Mouse (Mus musculus) cerebellum, postnatal 36 days (tissue): ENCODE data around the gene Dido1.

Experiments
- DNase-seq, 2 experiments: peaks; one replicate each; pipeline ENCODE4 v3.0.0; 2021 to 2022; ENCODE audit warnings: mixed read lengths in 2 of 2

The Dido1 gene

DNA sequence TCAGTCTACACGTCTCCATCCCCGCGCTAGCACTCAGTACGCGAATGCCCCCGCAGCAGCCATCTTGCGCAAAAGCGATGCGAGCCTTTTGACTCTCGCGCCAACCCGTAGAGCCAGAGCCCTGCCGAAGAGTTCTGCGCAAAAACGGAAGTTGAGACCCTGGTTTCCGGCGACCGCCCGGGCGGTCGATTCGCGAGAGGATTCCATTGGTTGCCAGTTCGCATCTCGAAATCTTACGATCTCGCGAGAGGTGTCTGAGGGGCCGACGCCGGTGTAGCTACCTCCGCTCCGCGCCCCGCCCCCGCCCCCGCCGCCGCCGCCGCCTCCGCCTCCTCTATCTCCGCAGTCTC lies at the start of gene Dido1, which contains the start of gene Gid8:
Gene Dido1 (minus strand): TSS at position 77 of the 350 bp plus-strand sequence.
Gene Gid8 (plus strand): TSS at position 195 of the 350 bp plus-strand sequence.
- peak; percentile 98 for DNase-seq

DNA sequence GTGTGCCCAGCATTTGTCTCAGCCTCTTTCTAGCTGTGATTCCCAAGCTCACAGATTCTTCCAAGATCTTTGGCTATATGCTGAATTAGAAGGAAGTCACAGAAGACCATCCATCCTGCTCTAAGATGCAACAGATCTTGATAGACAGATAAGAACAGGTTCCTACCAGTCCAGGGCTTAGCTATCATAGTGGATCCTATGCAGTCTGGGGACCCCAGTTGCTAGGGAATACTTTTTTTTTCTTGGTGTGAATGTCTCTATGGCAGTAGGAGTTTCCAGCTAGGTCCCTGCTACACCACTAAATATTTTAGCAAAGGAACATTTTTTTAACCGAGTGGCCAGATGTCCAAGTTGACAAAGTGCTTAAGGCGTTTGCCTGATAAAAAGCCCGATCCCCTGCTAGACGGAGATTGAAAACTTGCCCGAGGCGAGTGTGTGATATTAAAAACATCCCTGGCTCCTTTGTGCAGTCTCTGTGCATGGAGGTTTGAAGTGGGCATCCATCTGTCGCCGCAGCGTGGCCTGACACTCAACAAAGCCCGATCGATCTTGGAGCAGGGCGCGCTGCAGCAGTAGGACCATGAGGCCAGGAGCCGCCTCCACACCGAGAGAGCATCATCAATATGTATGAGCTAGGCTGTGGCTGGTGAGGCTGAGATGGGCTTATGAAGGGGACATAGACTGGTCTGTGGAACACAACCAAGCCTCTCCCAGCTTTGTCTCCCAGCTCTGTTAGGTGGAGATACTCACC lies 48.9 kb upstream of the Dido1 start:
- DNase-seq: no peak

DNA sequence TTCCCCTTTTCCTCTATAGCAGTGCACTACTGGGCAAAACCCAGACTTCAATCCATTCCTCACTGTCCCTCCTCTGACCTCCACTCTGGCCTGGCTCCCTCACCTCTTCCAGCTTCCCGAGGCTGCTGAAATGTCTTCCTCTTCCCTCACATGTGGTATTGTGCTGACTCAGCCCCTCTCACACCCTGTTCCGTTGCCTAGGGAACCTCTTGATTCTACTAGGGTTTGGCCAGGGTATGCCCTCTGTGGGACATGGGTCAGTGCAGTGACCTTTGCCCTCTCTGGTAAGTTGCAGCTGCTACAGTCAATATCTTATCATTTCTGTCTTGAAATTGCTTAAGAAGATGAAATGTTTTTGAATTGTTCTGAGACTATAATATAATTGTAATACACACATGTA lies 47.0 kb upstream of the Dido1 start:
- no peak for DNase-seq

DNA sequence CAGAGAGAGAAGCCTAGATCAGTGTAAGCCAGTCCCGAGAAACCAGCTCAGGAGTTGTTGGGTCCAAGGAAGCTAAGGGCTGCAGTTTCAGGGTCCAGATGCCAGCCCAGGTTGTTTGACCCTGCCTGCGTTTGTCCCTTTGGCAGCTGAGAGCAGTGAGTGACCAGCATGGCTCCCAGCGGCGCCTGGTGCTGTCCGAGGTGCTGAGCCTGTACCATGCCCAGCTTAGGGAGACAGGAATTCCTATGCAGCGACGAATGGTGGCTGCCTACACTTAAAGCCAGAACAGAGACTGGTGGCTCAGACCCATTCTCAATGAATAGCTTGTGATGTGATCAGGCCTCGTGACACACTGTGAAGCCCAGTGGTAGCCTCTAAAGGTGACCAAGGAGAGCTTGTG lies 46.1 kb upstream of the Dido1 start:
- DNase-seq: no peak

DNA sequence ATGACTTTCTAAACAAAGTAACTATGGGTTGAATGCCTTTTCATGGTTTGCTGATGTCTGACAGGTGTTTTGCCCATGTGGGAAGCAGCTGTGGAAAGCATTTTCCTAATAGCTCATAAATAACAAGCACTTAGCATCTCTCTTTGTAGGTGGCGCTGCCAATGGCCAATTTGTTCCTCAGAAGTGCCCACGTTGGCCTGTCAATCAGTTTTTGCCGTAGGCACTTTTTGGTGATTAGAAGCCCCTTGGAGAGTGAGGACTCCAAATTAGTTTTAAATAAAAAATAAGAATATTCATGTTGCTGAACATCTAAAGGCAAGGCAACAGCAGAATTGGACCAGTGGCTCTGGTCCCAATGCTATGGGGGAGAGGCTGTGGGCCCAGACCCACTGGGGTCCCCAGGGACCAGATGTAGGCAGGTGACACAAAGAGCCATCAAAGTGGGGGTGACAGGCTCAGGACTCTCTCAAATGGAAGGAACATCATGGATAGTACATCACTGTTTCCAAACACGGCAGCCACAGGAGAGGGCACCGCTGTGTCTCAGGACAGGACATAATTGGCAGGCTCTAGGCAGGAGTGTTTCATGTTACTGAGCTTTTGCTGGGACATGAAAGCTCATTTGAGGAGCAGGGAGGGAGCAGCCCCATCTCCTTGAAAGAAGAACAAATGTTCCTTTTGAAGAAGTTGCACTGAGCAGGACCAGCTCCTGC lies 45.3 kb upstream of the Dido1 start:
- DNase-seq: no peak

DNA sequence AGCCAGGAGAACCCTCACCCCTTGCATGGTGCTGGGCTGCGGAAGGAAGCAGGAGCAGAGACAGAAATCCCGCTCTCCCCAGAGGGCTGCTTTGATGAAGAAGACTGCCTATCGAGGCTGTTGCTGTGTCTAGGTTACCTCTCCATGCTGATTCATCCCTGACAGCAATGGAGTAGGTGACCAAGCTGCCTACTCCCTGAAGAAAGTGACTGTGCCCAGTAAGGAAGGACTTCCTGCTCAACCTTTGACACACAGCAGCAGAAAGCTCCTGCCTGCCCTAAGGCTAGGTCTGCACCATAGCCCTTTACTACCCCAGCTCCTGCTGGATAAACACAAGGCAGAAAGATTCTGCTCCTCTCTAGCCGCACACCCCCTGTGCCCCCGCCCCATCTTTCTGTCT lies 39.1 kb upstream of the Dido1 start:
- no peak for DNase-seq

DNA sequence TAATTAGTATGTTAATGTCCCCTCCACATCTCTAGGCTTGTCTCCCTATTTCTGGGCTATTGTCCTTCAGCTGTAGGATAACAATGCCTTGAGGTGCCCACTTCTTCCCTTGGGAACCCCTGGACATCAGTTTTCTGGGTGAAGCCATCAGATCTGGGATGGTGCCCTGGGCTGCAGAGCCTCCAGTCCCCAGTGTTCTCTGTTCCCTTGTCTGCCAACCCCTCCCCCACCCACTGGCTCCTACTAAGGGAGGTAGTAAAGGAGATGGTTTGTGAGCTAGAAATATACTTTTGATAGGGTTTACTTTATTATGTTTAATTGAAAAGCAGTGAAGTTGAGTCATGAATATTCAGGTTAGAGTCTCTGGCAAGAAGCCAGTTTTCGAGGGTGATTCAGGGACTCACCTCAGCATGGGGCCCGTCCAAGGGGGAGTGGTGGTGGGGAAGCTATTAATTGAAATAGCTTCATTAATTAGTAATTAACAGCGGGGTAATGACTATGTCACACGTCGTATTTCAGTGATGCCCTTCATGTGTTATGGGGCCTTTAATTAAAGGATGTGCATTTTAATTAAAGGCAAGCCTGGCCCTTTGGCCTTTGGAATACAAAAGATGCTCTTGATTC lies 36.9 kb upstream of the Dido1 start:
- DNase-seq: no peak

DNA sequence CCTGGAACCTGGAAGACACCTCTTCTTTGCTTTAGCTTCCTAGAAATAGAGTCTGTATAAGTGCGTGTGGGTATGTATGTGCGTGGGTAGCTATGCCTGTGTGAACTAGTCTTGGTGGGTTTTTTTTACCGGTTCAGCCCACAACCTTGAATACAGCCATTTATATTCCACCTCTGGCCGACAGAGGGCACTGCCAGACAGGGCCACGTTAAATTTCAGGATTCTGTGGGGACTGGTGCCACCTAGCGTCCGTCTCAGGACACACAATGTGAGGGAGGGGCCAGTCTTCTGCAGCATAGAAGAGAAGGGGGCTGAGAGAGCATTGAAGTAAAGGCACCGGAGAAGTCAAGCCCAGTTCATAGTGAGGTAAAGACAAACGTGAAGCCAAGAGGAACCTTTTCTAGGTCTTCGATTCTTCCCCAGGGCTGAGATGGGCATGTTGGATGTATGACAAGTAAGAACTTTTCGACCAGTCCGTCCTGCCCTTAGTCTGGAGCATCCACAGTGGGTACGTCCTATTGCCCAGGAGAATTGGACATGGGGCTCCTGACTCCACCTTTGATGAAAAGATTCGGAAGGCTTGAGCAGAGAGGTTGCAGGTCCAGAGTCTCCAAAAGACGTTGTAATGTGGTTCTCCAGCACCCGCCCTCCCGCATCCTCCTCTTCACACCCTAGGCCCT lies 35.6 kb upstream of the Dido1 start:
- DNase-seq: peak; percentile 86 to 88

DNA sequence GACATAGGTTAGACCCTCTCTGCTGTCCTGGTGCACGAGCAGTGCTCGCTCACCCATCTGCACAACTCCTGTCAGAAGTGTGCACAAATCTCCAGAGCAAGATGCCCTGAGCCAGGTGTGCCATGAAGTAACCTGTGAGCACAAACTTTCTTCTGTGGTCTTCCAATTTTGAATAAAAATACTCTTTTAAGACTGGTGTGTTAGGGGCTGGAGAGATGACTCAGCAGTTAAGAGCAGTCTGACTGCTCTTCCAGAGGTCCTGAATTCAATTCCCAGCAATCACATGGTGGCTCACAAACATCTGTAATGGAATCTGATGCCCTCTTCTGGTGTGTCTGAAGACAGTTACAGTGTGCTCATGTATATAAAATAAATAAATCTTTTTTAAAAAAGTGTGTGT lies 33.5 kb upstream of the Dido1 start:
- no peak for DNase-seq

DNA sequence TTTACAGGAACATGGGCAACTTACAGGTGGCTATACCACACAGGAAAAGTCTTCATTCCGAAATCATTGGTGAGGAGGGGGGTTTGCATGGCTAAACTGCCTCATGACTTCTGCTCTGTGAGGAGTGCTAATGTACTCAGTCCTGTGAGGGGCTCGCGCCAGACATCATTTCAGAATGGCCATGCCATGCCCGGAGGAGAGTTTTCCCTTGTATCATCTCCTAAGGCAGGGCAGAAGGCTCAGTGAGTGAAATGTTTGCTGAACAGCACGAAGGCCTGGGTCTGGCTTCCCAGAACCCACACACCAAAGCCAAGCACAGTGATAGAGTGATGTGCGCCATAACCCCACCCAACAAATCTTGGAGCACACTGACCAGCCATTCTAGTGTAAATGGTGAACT lies 33.0 kb upstream of the Dido1 start:
- DNase-seq: no peak

DNA sequence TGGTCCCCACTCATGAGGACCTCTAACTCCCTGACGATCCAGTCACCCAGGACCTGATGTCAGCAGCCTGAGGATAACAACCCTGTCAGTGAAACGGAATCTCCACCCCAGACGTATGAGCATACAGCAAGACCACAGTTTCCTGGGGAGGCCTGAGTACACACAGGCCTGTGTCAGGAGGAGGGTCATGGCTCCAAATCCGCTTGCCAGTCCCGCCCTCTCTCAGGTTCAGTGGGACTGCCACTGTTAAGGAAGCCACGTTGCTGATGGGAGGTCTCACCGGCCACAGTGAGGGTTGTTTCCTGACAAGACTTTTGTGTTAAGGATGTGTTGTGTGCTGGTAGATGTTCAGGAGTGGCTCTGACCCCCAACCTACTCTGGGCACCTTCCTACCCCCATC lies 31.6 kb upstream of the Dido1 start:
- no peak for DNase-seq

DNA sequence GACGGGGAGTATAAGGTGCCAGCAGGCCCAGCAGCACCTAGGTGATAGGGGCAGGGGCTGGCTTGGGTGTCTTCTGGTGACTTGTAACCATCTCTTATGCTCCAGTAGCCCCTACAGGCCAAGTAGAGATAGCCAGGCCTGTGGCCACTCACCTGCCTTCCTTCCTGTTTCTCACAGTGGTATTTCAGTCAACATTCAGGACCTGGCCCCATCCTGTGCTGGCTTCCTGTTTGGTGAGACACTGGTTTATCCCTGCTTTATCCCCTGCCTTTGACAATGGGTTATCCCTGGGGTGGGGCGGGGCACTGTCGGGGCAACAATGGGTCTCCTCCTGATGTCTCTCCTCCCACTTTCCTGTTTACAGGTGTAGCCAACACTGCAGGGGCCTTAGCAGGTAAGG lies 30.6 kb upstream of the Dido1 start:
- no peak for DNase-seq

DNA sequence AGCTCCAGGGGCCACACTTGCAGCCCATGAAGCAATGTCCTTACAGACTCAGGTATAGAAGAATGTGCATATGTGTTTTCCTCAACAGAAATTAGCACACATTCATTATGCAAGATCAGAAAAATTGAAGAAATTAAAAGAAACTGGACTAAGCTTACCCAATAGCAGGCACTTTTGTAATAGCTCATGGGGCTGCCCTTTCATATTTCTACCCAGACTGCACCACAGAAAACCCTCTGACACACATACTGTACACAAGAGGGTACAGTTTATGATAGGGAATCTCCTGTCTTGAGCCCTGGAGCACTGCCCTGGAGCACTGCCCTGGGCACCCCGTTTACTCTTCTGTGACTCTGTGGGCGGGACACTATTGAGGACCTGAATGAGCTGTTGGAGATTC lies 28.2 kb upstream of the Dido1 start:
- DNase-seq: no peak

DNA sequence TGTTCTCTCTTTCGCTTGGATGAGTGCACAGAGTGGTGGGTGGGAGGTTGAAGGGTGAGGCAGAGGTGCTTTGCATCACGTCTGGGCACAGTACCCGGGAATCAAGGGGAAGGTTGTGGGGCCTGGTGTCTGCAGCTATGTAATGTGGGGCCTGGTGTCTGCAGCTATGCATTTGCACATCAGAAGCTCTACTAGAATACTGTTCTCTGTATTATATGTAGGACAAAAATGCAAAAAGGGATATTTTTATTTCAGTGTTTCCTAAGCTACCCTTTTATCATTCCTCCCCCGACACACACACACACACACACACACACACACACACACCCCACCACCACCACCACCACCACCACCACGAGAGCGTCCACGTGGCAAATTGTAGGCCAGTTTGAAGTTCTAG lies 25.4 kb upstream of the Dido1 start:
- no peak for DNase-seq

DNA sequence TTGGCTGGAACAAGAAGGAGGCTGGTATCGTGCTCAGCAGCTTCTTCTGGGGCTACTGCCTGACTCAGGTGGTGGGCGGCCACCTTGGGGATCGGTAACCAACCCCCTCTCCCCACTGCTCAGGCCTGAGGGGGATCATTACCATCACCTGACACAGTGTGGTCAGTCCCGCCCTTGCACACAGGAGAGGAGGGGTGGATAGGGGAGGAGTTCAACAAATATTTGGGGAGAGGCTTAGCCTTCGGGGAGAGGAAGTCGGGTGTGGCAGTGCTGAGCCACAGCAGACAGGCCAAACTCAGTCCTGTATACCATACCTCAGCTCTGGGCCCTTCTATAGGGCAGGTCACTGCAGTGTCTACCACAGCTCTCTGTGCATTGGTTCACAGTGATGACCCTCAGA lies 22.2 kb upstream of the Dido1 start:
- no peak for DNase-seq

DNA sequence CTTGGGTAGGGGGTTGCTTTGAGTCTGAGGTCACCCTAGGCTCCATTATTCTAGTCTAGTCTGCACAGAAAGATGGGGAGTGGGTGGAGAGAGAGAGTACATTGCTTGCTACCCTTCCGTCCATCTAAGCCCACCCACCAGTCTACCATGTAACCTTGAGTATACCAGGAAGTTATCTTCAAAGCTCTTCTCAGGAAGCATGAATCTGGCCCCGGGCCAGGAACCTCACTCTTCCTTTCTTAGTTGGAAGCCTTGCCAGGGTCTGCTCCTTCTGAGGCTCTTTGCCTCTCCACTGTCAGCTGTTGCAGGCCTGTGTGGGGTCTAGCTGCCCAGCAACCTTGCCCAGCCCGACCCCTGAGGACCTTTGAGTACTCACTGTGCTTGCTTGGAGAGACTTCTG lies 21.2 kb upstream of the Dido1 start:
- no peak for DNase-seq

DNA sequence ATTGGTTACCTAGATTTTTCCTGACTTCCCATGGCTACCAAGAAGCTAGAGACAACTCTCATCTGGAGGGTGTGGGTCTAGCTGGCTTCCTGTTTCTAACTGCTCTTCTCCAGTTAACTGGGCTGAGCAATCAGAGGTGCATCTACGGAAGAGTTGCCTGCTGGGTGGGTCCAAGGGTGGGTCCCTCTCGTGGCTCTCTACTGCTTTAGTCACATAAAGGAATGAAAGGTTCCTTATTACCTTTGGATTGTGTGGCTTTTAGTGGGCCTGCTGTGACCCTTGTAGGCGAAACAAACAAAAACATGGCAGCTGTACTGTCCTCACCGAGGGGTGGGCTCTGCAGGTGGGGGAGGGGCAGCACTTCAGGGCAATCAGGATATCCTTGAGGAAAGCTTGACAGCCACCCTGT lies 17.8 kb upstream of the Dido1 start:
- no peak for DNase-seq

DNA sequence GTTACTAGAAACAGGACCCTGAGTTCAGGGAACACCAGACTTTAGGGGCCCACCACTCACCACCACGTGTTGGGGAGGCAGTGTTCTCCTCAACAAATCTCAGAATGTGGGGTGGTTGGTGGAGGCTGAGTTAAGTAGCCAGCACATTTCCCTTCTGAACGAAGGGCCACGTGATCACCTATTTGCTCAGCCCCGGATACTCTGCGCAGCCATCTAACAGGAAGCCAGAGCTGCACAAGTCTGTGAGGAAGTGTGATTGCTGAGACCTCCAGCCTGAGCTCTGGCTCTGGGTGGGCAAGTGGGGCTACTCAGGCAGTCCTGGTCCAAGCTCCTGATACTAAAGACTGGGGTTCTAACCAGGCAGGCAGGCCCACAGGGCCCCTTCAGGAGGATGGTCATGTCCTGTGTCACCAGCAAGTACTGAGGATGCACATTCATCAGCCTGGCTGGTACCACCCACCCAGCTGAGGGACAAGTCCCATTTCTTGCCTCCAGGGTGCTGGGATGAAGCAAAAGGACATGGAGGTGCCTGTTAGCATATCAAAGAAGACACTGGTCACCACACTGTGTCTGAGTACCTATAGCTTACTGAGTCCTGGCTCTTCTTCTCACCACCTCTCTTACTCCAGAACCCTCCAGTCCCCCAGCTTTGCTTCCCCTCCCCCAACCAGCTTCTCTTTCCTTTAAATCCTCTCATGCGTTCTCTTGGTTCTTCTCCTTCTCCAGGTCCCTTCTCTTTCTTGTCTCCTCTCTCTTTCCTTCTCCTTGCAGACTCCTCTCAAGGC lies 17.1 kb upstream of the Dido1 start:
- DNase-seq: no peak

DNA sequence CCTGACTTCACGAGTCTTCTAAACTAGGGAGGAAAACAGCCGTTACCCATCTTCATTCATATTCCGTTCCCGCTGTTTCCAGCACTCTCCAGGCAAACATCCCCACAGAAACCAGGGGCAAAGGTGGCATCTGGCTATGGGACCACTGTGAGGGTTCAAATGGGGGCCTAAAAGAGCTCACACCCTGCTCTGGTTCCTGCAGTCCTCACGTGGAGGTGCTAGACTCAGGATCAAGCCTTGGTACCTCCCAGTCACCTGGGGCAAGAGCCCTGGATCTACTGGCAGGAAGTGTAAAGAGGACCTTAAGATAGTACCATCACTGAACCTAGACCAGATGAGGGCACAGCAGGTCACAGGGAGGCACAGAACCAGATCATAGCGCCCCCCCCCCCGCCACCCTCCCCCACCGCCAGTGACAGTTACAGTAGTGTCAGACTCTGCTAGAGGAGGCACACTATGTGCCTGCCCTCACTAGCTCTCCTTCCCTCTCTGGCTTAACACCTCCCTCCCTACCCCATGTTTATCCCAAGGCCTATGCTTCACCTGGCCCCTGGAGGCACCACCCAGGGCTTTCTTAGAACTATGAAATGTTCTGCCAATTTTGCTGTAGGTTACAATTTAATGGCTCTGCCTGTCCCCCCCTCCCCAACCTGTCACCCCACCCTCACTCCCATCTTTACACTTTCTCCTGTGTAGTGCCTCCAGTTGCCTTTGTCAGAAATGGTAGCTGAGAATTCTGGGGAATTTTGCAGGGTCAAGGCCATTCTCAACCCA lies 16.2 kb upstream of the Dido1 start:
- DNase-seq: no peak

DNA sequence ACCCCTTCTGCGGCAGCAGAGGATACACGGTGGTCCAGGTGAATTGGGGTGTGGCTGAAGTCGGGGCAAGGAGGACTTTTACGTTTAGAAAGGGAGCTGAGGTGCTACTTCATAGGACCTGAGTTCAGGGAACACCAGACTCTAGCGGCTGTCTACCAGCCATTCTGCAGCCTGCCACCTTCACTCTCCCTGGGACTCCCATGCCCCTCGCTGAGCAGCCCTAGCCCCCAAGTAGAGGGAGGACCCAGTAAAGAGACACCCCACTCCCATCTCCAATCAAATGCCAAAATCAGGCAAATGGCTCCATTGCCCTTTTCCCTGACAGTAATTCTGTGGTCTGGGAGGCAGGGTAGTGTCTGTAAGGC lies 15.6 kb upstream of the Dido1 start:
- no peak for DNase-seq

DNA sequence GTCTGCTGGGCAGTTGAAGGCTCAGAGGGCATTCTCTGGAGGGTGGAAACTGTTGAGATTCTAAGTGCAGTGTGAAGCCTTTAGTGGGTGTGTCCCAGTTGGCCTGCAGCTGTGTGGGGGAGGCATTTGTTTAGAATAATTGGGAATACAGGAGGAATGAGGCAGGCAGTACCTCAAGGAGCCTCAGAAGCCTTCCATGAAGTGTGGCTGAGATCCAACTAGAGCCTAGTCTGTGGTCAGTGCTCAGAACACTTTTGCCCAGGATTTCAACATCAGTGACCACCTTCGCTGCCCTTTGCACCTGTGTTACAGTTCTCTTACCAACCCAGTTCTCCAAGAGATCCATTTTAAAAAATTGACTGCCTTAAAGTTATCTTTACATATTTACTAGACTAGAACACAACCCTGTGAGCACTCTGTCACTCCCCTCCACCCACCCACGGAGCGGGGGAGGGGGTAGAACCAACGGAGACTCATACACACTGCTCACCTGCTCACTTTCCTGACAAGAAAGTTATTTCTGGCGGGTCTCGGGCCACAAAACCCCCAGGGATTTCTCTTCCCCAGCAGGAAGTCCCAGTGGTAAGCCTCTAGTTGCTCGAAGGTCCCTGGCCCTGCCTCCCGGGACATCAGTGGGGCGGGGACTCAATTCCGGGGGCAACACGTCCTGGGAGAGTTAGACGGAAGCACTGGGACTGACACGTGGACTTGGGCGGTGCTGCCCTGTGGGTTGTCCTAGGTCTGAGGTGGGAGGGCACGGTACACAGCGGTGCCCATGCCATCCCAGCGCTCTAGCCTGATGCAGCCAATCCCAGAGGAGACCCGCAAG lies 15.0 kb upstream of the Dido1 start, which contains the start of gene Slc17a9:
Gene Slc17a9 (plus strand): TSS at position 679 of the 829 bp plus-strand sequence.
- DNase-seq: no peak
